Mouse (Mus musculus): ENCODE measurements around the gene Prickle2.

DNA sequence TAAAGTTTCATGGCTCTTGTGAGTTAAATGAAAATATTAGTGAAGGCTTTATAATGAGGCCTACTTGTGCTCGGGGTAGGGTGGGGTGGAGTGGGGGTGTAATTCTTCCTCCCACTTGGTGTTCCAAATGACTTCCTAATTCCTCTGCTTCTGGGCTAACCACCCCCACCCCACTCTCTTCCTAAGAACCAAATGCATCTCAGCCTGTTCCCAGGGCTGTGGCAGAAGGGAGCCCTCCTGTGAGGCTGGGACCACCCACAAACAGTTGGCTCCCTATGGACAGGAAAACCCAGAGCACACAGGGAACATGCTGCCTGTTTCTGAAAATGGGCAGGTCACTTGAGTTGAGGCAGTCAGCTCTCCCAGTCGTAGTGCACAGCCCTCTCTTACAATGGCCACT, 100.8 kb downstream of the Prickle2 start:
- TF ChIP-seq CTCF (IDR thresholded peaks at IDR 0.05; ENCODE audit: low read depth), result no peak
- TF ChIP-seq EP300 (IDR thresholded peaks at IDR 0.05; ENCODE audit: low read depth), result no peak

Measured in heart, postnatal 0 days (tissue).